Comparison of ENCODE assay signal across 7 mouse cellular contexts in genomic region chr3:75955661-75956491, GRCm38 (mm10). TPM values are rescaled to one million over a fixed set of nuclear protein-coding genes. Genes with fewer than 3 reads are reported as not detected.
DNase-seq lines count a peak whose midpoint lies in the region; ATAC-seq and TF ChIP-seq lines count a peak whose summit lies in the region.

No protein-coding gene starts in this region.

- peak; percentile 23 to 29 for DNase-seq in B cell, adult 2 months
- peak; percentile 77 for DNase-seq in embryo, embryonic 9.5 days (ENCODE audit: extremely low spot score)
- DNase-seq in left cerebral cortex, postnatal 4 days, result peak; percentile 46
- DNase-seq in stomach, postnatal 0 days (ENCODE audit: low spot score), result peak; percentile 23

- peak overlapping the region; percentile 88 to 93 for H3K27ac ChIP-seq in heart, embryonic 14.5 days (replicated peaks in 1 of 2; ENCODE audit: control insufficient read depth in 1 of 2, insufficient read depth in 1 of 2, low read depth in 2 of 2, low read length in 2 of 2)
- H3K27ac ChIP-seq in midbrain, embryonic 15.5 days, result peak overlapping the region; percentile 84
- peak overlapping the region; percentile 94 for H3K27ac ChIP-seq in stomach, postnatal 0 days (replicated peaks)

- no peak for TF ChIP-seq EP300 in stomach, postnatal 0 days (optimal IDR thresholded peaks at IDR 0.05)

- peak; percentile 29; the same call in 1 of the 2 replicates for ATAC-seq in heart, embryonic 14.5 days (ENCODE audit: insufficient number of reproducible peaks, insufficient read depth, low FRiP score, low read depth)
- ATAC-seq in midbrain, embryonic 15.5 days (replicated peaks), result peak; percentile 53
- ATAC-seq in stomach, postnatal 0 days (ENCODE audit: low FRiP score, low TSS enrichment), result peak; percentile 0; the same call in 1 of the 2 replicates

- peaks cover 10% of the 10 kb centered on the region; the same call in 1 of the 2 replicates for H3K4me1 ChIP-seq in E14TG2a.4 (replicated peaks; ENCODE audit: low read depth, low read length)
- peaks cover 9 to 43% of the 10 kb centered on the region in 2 experiments for H3K4me1 ChIP-seq in heart, embryonic 14.5 days (ENCODE audit: control insufficient read depth in 2 of 2, insufficient read depth in 2 of 2, low read length in 2 of 2)
- H3K4me1 ChIP-seq in midbrain, embryonic 15.5 days, result peaks cover 32% of the 10 kb centered on the region
- no peaks in the 10 kb centered on the region; the same call in 1 of the 2 replicates for H3K4me1 ChIP-seq in stomach, postnatal 0 days (replicated peaks; ENCODE audit: control insufficient read depth, insufficient read depth)

- intact Hi-C loops in left cerebral cortex, postnatal 4 days (cut with DNase I), result no loop called here

- peak overlapping the region; percentile 88 for H3K4me2 ChIP-seq in heart, embryonic 14.5 days (ENCODE audit: low read length)
- peak overlapping the region; percentile 73 for H3K4me2 ChIP-seq in midbrain, embryonic 15.5 days
- H3K4me2 ChIP-seq in stomach, postnatal 0 days (replicated peaks; ENCODE audit: low read depth), result peak overlapping the region; percentile 73

- no peak for TF ChIP-seq CTCF in E14TG2a.4 (conservative IDR thresholded peaks at IDR 0.05; ENCODE audit: low read length)
- TF ChIP-seq CTCF in stomach, postnatal 0 days (IDR thresholded peaks at IDR 0.05; ENCODE audit: low read depth), result no peak

- no peaks in the 10 kb centered on the region for H3K36me3 ChIP-seq in E14TG2a.4 (ENCODE audit: insufficient read depth, low read length)
- H3K36me3 ChIP-seq in heart, embryonic 14.5 days (ENCODE audit: control insufficient read depth, insufficient read depth, low read length), result peaks cover 3% of the 10 kb centered on the region; the same call in 1 of the 2 replicates
- H3K36me3 ChIP-seq in midbrain, embryonic 15.5 days (replicated peaks), result no peaks in the 10 kb centered on the region
- H3K36me3 ChIP-seq in stomach, postnatal 0 days (ENCODE audit: control insufficient read depth, insufficient read depth, low read length), result no peaks in the 10 kb centered on the region

- peak overlapping the region; percentile 86 for H3K4me3 ChIP-seq in E14TG2a.4 (replicated peaks; ENCODE audit: low read length)
- H3K4me3 ChIP-seq in heart, embryonic 14.5 days (ENCODE audit: control insufficient read depth in 1 of 2, insufficient read depth in 1 of 2, low read depth in 1 of 2, low read length in 2 of 2), result peak overlapping the region; percentile 82 to 92
- H3K4me3 ChIP-seq in midbrain, embryonic 15.5 days, result peak overlapping the region; percentile 86
- H3K4me3 ChIP-seq in stomach, postnatal 0 days (ENCODE audit: low read depth, low read length), result peak overlapping the region; percentile 84

- H3K27me3 ChIP-seq in E14TG2a.4 (ENCODE audit: insufficient read depth, low read length), result peaks cover 37% of the 10 kb centered on the region
- no peaks in the 10 kb centered on the region for H3K27me3 ChIP-seq in heart, embryonic 14.5 days (ENCODE audit: control insufficient read depth, insufficient read depth, low read length)
- H3K27me3 ChIP-seq in midbrain, embryonic 15.5 days (replicated peaks), result no peaks in the 10 kb centered on the region
- H3K27me3 ChIP-seq in stomach, postnatal 0 days (ENCODE audit: control insufficient read depth, insufficient read depth, low read length), result no peaks in the 10 kb centered on the region

- under 1% methylated on average over 47 of the region's 47 CpGs for WGBS in heart, embryonic 14.5 days
- WGBS in midbrain, embryonic 15.5 days, result under 1% methylated on average over 47 of the region's 47 CpGs
- under 1% methylated on average over 47 of the region's 47 CpGs for WGBS in stomach, postnatal 0 days

- peak overlapping the region; percentile 88 for H3K9ac ChIP-seq in heart, embryonic 14.5 days (ENCODE audit: low read length)
- peak overlapping the region; percentile 63 for H3K9ac ChIP-seq in midbrain, embryonic 15.5 days
- peak overlapping the region; percentile 82 for H3K9ac ChIP-seq in stomach, postnatal 0 days (ENCODE audit: low read length)

- H3K9me3 ChIP-seq in E14TG2a.4 (ENCODE audit: low read length), result no peaks in the 10 kb centered on the region
- H3K9me3 ChIP-seq in heart, embryonic 14.5 days (ENCODE audit: control insufficient read depth, low read length), result no peaks in the 10 kb centered on the region
- H3K9me3 ChIP-seq in midbrain, embryonic 15.5 days, result no peaks in the 10 kb centered on the region
- H3K9me3 ChIP-seq in stomach, postnatal 0 days (ENCODE audit: control insufficient read depth, low read length), result no peaks in the 10 kb centered on the region

RNA-seq across cellular contexts. Expression of gene Golim4, which starts 0.9 kb away (rescaled TPM):
- polyA plus RNA-seq in heart, embryonic 14.5 days (2014; fragmentation: Nextera tagmentation; extraction: Ambion mirVana), result 29.4 and 37.6 TPM in 2 replicates
- total RNA-seq in left cerebral cortex, postnatal 4 days (2021), result 10 to 100 TPM; 20.6 to 21.9 TPM
- 18.8 and 19.0 TPM in 2 replicates for polyA plus RNA-seq in midbrain, embryonic 15.5 days (2015; fragmentation: Nextera tagmentation; extraction: Ambion mirVana)
- 40.0 and 40.3 TPM in 2 replicates for polyA plus RNA-seq in stomach, postnatal 0 days (2015; fragmentation: Nextera tagmentation; extraction: Ambion mirVana)

Comparison
In these comparisons a context has a peak if more than half of its experiments do, and no peak if none do; other contexts are left out.
1. Peak in every context shown above with its lines: DNase-seq, ATAC-seq, H3K4me3 ChIP-seq and H3K27ac ChIP-seq.
2. DNase-seq: peak in every context shown above with its lines; median percentile 77 in embryo, embryonic 9.5 days; 46 in left cerebral cortex, postnatal 4 days; 26 in B cell, adult 2 months; 23 in stomach, postnatal 0 days.
3. ATAC-seq: peak in every context shown above with its lines; median percentile 53 in midbrain, embryonic 15.5 days; 29 in heart, embryonic 14.5 days; 0 in stomach, postnatal 0 days.